Mouse (Mus musculus) ovary, adult 18-20 months (tissue): ENCODE measurements around the gene Lifr.

ENCODE experiments used
- DNase-seq: peaks from one replicate; pipeline ENCODE4 v3.0.0; 2022; ENCODE audit warnings: low spot score, mixed read lengths

Lifr gene

DNA sequence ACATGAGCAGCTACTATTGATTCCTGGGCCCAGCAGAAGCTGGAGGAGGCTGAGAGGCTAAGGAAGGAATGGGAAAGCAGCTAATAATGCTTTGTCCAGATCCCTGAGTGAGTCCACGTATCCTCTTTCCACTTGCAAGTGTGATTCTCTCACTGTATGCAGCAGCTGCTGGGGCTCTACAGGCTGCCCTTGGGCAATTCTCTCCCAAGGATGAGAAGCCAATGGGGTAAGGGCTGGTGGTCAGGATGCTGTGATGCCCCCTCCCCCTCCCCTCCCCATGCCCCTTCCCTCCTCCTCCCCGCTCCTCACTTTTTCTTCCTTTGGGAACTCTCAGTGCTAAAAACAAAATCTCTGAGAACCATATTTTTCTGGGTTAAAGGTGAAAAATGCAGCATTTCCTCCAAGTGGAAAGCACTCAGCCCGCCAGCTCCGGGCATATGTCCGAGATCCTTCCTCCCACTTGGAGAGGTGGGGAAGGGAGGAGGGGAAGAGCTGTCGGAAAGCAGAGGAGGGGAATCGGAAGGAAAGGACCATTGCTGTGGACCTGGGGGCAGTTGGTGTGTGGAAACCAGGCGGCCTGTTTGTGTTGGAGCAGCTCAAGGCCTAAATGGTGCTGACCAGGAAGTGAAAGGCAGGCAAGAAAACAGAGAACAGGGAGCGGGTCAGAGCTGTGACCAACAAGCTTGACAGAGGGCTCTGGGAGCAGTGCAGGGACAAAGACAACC lies 113.4 kb downstream of the Lifr start:
- DNase-seq = peak; percentile 50

DNA sequence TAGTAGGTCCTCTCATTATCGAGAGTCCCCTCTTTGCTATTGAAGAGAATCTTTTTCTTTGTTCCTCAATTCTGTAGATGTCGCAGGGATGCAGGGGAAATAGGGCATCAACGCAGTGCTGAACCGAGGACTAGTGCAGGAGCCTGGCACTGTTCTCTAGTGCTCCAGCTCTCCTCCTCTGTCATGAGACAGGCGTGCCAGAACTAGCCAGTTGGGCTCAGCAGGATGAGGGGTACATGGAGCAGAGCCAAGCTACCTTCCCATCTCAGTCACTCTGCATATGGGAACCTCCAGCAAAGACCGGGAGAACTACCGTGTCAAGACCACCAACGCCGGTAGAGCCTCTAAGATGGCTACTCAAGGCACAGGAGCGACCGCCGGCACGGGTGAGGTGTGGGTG lies 114.5 kb downstream of the Lifr start:
- DNase-seq = no peak

DNA sequence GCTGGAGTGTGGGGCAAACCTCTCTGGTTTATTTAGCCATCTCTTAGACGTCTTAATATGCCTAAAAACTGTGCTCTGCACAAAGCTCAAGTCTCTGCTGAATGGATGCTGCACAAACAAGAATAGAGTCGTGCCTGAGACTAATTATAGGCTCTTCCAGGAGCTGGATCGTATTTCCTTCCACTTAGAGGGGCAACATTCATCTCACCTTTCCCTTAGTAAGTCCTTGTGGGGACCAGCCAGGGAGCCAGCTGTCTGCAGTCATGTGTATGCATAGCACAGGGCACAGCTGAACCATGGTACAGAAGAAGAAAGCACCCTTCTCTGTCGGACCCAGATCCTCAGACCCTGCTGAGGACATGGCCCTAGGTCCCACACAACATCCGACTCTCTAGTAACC lies 115.7 kb downstream of the Lifr start:
- DNase-seq = no peak

DNA sequence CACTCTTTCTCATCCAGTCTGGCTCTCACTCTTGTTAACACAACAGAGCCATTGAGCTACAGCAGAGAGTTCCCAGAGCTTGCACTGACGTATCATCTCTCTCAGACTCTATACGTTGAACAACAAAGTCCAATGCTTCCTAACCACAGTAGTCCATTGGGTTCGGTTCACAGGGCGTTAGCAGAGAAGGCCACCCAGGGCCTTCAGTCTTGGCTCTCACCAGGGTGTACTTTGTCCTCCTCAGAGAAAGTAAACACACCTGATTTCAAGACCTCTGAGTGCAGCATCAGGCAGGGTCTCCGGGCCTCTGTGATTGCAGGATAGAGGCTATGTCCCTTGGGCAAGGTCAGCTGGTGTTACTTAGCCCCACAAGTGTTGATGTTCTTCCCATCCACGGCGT lies 116.9 kb downstream of the Lifr start:
- no peak for DNase-seq

DNA sequence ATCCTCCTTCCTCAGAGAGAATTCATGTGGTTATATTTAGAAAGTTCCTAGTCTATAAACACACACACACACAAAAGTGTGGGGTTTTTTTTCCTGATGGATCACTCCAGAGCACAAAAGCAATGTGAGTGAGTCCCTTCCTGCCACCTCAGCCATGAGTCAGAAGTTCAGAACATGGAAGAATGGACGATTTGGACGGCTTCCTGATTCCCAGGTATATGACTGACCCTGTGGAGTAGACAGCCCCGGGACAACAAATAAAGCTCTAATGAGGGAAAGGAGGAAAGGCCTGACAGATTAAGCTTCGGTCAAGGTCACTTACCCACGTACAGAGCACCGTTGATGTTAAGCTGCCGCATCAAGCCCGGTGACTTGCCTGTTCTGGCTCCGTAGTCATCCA lies 117.8 kb downstream of the Lifr start:
- DNase-seq = no peak

DNA sequence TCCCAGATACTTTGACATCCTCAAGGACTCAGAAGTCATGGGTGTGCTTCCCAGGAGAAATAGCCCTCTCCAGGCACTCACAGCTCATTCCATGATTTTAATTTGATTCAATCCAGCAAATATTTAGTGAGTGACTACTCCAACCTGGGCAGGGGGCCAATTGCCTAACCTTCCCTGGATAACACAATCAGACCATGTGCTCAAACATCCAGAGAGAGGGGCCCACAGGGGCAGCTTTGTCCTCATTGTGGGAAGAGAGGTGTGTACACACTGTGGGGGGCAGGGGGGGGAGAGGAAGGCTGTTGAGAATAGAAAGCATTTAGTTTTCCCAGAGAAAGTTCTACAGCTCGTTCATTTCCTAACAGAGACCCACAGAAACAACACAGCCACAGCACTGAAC lies 123.3 kb downstream of the Lifr start:
- peak; percentile 34 for DNase-seq

DNA sequence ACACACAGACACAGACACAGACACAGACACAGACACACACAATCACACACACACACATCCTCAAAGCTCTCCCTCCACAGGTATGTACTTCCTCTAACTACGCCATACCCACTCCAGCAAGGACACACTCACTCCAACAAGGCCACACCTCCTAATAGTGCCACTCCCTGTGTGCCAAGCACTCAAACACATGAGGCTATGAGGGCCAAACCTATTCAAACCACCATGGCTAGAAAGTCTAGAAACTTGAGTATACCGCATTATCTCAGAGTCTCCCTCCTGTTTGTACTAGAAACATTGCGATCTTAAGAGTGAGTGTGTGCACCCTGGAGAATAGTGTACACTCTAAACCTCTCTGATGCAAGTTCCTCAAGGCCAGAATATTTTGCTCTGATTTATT lies 125.4 kb downstream of the Lifr start:
- no peak for DNase-seq

DNA sequence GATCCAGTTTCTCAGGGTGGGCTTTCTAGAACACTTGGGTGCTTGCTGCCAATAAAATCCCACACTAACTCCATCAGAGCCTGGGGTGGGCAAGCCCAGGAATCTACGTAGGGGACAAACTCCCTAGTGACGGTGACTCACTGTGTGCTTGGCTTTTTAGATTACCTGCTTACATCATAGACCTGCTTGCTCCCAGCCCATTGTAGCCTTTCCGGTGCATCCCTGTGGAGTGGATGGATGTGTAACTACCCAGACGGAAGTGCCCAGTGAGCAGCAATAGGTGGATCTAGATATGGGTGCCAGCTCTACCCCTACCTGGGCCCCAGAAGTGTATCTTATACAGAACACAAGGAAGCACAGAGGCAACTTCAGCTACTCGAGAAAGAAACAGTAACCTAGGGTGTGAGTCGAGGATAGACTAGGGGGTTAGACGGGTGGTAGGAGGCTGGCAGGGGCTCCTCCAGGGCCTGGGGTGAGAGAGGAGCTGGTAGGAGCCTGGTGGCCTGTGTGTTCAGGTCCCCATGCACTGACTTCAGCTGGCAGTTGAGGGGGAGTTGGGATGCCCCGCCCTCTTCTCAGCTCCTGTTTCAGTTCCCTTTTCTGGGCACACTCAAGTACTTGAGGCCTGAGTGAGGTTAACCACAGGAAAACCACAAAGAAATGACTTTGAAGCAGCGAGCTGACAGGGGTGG lies 126.3 kb downstream of the Lifr start:
- no peak for DNase-seq

DNA sequence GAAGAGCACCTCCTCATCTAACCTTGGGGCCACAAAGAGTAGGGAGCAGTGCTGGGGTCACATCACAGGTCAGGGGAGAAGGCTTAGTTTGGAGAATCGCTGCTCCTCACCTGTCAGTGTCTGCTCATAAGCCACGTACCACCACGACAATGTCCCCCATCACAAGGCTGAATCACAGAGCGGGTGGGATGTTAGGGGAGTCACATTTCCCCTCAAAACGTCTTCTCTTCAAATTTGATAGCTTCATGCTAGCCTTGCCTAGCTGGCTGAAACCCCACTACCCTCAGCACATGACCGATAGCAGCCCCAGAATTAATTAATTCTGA lies 126.8 kb downstream of the Lifr start:
- no peak for DNase-seq

DNA sequence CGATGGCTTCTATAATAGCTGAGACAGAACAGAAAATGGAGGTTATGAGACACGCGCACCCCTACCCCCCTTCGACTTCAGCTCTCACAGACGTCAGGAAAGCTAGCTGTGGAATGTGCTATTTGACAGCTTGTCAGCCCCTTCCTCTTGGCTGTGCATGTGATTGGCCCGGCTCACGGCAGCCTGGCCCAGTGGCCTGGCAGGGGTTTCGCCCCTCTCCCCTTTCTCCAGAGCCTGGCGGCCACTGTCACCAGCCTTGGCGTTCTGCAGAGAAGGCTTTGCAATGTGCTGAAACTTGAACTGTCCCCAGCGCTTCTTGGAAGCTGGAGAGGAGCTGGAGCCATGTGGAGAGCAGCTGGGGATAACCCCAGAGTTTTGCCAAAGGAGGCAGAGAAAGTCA lies 132.4 kb downstream of the Lifr start:
- no peak for DNase-seq

DNA sequence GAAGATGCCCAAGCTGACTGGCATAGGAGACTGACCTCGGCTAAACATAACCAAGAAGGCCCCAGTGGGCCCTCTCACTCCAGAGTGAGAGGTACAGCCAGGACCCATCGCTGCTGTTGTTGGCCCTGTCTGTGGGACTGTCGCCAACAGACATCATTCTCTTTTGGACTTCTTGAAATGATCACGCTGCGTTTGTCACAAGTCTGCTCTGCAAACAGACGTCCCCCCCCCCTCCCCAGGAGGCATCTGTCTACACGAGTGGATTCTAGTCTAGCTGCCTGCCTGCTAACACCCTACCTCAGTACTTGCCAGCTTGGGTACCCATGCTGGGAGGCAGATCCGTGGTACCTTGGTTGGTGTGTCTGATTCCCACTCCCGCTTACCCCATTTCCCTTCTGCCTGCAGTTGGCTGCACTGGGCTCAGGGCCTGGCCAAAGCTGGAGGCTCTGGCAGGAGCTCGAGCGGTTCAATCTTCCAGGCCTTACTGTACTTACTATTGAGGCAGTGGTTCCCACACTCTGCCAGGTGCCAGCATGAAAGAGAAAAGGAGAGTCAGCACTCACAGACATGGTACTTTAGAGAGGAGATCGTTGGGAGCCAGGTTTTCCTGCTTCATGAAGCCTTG lies 133.8 kb downstream of the Lifr start:
- no peak for DNase-seq

DNA sequence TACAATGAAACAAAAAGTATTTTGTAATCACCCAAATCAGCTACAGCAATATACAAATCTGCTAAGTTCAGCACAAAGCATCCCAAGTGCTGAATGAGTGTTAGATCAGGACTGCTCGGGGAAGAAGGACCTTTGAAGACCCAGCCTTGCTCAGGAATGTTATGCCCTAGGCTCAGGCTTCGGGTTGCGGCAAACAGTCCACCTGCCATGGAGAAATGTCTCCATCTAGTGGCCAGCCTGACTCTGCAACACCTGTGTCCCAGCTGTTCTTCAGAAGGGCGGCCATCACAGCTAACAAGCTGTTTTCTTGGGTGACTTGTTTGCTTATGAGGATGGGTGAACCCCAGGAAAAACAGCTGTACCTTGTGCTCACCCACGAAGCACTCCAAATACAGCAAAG lies 135.8 kb downstream of the Lifr start:
- peak; percentile 54 for DNase-seq

DNA sequence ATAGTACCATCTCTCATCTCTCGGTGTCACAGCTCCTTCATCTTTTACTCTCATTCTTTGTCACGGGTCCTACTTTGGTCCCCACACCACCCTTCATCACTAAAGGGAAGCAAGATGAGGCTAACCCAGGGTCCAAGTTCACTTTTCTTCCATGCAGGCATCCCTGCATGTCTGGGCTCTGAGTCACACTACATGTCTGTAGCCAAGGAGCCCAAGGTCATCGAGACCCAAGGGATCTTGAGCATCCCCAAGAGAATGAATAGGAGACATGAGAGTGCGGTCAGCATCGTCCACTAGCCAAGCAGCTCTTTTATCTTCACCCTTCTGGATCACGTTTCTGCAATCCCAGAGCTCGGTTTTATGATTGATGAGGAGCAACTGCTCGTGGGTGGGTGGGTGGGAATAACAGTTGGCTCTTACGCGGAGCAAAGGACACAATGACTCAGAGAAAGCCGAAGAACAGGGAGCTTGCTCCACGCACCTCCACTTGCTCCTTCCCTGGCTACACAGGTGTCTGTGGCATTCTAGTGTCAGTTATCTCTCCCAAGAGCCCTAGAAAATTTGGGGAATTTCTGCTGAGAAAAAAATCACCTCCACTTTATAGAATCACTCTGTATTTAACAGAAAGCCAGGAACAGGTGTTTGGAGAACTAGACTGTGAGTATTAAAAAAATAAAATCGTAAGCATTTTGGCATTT lies 143.1 kb downstream of the Lifr start:
- DNase-seq = no peak

DNA sequence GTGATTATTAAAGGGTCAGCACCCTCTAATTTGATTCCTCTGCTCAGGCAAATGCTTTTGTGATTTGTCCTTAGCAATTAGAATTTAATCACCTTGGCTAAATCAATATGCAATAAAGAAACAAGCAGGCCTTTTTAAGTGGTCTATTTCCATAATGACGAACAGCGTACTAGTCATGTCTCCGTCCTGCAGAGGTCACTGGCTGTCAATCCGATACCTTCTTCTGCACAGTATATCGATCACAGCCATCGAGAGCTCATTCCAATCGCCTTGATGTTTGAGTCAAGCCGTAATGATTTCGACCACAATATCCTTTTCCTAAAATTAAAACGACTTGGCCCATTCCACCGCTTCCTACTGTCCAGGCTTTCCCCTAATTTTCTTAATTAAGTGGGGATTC lies 149.5 kb downstream of the Lifr start:
- DNase-seq = no peak

DNA sequence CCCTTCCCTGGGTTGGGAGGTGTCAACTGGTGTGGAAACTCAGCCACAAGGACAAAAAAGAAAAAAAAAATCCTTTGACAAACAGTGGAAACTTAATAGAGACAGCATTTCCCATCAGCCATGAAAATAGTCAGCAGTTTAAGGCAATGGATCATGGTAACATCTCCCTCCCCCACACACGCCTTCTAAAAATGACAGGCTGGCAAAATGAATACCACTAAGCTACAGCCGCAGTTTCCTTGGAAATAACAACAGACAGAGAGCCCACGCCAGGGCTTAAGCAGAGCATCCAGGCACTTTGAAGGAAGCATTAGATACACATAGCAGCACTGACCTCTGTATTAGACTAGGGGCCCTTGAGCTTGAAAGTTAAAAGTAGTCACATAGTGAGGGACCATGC lies 150.5 kb downstream of the Lifr start:
- DNase-seq = no peak

DNA sequence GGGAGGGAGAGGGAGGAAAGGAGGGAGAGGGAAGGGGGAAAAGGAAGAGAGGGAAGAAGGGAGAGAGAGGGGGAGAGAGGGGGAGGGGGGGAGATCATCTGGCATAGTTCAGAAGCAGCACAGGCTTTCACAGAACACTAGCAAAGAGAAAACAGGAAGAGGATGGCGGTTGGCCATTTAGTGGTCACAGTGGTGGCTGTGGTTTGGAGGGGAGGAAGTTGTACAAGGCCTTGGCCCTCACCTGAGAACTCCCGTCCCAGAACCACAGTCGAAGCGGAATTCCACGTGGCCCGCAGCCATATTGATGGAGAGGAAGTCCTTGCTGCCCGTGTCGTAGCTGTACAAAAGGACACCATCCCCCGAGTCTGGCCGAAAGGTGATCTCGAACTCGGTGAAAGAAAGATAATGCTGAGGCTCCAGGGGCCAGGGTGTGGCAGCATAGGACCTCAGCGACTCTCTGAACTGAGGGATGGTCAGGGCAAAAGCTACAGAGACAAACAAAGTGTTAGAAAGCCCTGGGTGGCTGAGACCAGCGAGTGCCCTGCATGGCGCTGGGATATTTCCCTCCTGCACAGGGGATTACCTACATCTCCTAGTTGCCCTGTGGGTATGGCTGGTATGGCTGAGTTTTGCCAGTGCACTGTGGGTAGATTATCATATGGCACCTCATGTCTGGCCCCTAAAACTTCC lies 151.9 kb downstream of the Lifr start:
- DNase-seq = no peak
